Mouse (Mus musculus) lung, adult 2 months (tissue): ENCODE measurements around the gene Ankrd44. TPM values are rescaled to one million over a fixed set of nuclear protein-coding genes. Genes with fewer than 3 reads are reported as not detected.

Experiments used
- DNase-seq: peaks from one replicate; pipeline ENCODE4 v3.0.0; 2022
- H3K4me1 ChIP-seq: fragments of 200-500 bp; 2 replicates; pipeline ENCODE4 v1.6.1; 2011; ENCODE audit warnings: low read length; ENCODE audit not compliant: control insufficient read depth, insufficient read depth
- H3K4me3 ChIP-seq: fragments of 200-500 bp; replicated peaks from 2 replicates; pipeline ENCODE3; 2011; ENCODE audit warnings: low read depth, mild to moderate bottlenecking, control low read depth, low read length; ENCODE audit errors: extremely low read depth
- CTCF ChIP-seq: fragments of 200-500 bp; IDR thresholded peaks from 2 replicates; pipeline ENCODE4 v1.5.1; 2011; ENCODE audit warnings: mild to moderate bottlenecking, low read length, control low read depth; ENCODE audit not compliant: insufficient read depth
- POLR2A ChIP-seq: fragments of 200-500 bp; IDR thresholded peaks from 2 replicates; pipeline ENCODE4 v1.6.1; 2011; ENCODE audit warnings: low read depth, mild to moderate bottlenecking, control low read depth, low read length, borderline replicate concordance; ENCODE audit errors: extremely low read depth
- WGBS: fragments of 180-500 bp; shearing (Covaris S2); methylation state at CpG from one replicate; pipeline ENCODE4 v1.1.7; 2018; 5-methylcytosine and 5-hydroxymethylcytosine counted together
- polyA plus RNA-seq: library from polyadenylated mRNA; depleted of rRNA; stranded (reverse); fragments of >200 nt; gene quantifications from 2 replicates; pipeline ENCODE4 v1.2.3, GENCODE M21; 2012

The Ankrd44 gene
- polyA plus RNA-seq, 1 experiment = 67.3 TPM

GRCm38 (mm10) chr1:54911256-54911610 lies 15.0 kb downstream of the Ankrd44 start:
- H3K4me3 ChIP-seq = no peak overlapping the region
- H3K4me1 ChIP-seq = peaks cover 29% of the 10 kb centered on the region
- TF ChIP-seq POLR2A (no peak), CTCF (no peak)
- no peak for DNase-seq
- 65% methylated on average over 1 of the region's 1 CpGs for WGBS

DNA sequence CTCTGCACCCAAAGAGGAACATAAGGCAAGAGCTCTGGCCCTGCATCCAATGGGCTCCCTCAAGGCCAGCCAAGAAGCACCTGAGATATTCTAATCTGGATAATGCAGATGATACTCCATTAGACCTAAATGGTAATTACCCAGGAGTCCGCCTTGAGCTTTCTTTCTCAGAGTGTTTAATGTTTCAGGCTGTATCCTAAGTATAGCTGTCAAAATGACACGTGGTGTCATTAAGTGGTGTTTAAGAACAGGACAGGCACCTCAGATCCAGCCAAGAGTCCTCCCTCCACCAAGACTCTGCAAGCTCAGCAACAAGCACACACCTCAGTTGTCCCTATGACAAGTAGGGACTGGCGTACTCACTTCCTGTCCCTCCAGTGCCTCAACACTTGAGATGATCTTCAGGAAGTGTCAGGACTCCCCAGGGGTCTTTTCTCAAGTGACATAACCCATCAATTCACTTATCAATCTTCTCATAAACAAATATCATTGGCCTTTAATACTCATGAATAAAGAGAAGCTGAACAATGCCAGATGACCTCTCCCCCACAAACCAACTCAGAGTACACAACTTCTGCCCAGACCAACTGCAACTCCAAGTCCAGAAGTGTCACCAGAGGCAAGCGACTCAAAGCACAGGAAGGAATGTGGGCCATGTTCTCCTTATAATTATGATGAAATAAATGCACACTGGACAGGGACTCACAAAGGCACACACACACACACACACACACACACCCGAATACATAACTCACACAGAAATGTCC lies 15.5 kb downstream of the Ankrd44 start:
- WGBS = 46% methylated on average over 5 of the region's 5 CpGs
- Histone ChIP-seq H3K4me1 (peaks cover 35% of the 10 kb centered on the region), H3K4me3 (no peak overlapping the region)
- no peak for TF ChIP-seq POLR2A
- TF ChIP-seq CTCF = no peak
- DNase-seq = no peak

DNA sequence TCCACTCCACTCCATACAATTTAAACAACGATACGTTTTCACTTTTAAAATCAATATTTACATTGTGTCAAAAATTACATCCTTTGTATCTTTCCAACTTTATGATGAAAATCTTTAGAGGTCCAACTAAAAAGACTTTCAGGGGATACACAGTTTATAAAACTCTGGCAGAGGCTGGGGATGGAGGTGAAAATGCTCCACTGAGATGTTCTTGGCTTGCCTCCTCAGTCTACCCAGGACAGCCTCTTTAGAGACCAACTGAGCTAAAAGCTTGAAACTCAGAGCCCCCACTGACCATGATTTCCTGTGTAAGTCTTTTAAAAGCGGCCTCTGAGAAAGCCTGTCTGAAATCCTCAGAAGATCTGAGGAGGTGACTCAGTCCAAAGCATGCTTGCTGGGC lies 17.4 kb downstream of the Ankrd44 start:
- Histone ChIP-seq H3K4me3 (no peak overlapping the region), H3K4me1 (peaks cover 39% of the 10 kb centered on the region)
- 23% methylated on average over 3 of the region's 3 CpGs for WGBS
- no peak for DNase-seq
- TF ChIP-seq POLR2A (no peak), CTCF (no peak)

DNA sequence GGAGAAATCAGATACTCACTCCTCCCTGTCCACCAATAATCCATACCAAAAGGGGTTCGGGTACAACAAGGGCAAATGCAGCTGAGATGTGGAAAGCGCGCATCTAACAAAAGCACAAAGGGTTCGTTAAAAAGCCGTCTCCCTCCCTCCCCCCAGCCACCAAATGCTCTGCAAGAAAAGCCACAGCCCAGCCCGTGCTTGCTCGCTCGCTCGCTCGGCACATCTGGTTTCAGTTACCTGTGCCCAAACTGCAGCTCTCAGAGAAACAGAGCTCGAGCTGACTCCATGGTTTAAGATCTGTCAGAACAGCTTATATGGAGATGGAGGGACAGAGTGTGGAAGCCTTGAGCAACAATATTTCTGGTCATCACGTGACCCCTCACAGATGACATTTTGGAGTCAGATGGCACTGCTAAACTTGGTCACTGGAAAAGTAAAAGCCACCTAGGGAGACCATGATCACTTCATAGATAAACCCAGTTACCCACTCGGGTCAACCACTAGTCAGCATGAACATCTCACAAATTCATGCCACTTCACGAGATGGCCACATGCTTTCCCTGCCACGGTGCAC lies 19.0 kb downstream of the Ankrd44 start:
- Histone ChIP-seq H3K4me3 (no peak overlapping the region), H3K4me1 (peaks cover 29% of the 10 kb centered on the region)
- TF ChIP-seq POLR2A (no peak), CTCF (no peak)
- WGBS = 71% methylated on average over 15 of the region's 15 CpGs
- no peak for DNase-seq

DNA sequence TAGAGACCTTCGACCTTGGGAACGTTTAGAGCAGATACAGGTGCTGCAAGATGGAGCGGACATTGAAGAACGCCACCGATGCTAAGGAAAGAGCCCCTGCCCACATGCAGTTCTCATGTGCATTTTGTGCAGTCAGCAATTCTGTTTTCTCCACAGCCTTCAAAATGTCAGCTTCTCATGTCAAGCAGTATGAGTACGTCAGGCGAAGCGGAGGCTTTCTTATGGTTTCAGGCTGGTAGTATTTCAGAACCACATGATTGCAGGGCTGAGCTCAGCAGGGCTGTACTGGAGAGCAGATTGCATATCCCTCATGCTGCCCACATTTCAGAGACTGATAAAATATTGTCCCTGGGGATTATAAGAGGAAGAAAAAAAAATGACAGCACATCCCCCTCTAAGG lies 19.9 kb downstream of the Ankrd44 start:
- DNase-seq = no peak
- TF ChIP-seq POLR2A (no peak), CTCF (no peak)
- 85% methylated on average over 8 of the region's 8 CpGs for WGBS
- Histone ChIP-seq H3K4me1 (peaks cover 28% of the 10 kb centered on the region), H3K4me3 (no peak overlapping the region)

DNA sequence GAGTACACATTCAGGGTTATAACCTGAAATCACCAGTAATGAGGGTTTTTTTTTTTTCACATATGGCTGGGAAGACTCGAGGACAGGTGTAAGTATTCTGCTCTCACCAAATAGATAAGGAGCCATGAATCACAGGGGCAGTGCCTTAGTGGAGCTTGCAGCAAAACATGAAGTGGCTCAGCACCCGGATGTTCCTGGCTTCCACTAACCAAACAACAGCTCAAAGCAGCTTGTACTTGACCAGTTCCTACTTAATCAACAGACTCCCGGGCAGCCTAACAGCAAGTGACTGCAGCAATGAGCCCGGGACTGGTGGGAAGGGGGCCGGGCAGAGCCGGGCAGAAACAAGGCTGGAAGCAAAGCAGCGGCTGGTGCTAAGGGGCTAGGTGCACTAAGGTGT lies 20.6 kb downstream of the Ankrd44 start:
- 39% methylated on average over 7 of the region's 7 CpGs for WGBS
- Histone ChIP-seq H3K4me1 (peaks cover 24% of the 10 kb centered on the region), H3K4me3 (no peak overlapping the region)
- TF ChIP-seq POLR2A = no peak
- no peak for TF ChIP-seq CTCF
- DNase-seq = peak; percentile 31

DNA sequence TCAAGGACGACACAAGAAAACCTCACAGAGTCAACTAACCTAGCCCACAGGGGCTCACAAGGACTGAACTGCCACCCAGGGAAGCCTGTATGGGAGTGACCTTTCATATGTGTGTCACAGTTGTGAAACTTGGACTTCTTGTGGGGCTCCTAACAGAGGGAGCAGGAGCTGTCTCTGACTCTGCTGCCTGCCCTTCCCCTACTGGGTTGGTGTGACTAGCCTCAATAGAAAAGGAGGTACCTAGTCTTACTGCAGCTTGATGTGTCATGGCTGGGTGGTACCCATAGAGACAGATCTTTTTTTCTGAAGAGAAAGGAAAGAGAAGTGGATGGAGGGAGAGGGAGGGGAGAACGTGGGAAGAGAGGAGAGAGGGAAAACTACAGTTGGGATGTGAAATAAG lies 22.0 kb downstream of the Ankrd44 start:
- Histone ChIP-seq H3K4me3 (no peak overlapping the region), H3K4me1 (peaks cover 23% of the 10 kb centered on the region)
- no peak for DNase-seq
- 72% methylated on average over 2 of the region's 2 CpGs for WGBS
- TF ChIP-seq POLR2A (no peak), CTCF (no peak)

- WGBS = 89% methylated on average over 12 of the region's 12 CpGs
- TF ChIP-seq CTCF = no peak
- no peak for TF ChIP-seq POLR2A
- Histone ChIP-seq H3K4me1 (peaks cover 31% of the 10 kb centered on the region), H3K4me3 (no peak overlapping the region)
- DNase-seq = no peak
Observed at GRCm38 (mm10) chr1:54902689-54903246, 23.4 kb downstream of the Ankrd44 start.

- TF ChIP-seq CTCF (no peak), POLR2A (no peak)
- H3K4me3 ChIP-seq = no peak overlapping the region
- H3K4me1 ChIP-seq = peaks cover 37% of the 10 kb centered on the region
- WGBS = 79% methylated on average over 1 of the region's 1 CpGs
- no peak for DNase-seq
Observed at GRCm38 (mm10) chr1:54901084-54901483, 25.1 kb downstream of the Ankrd44 start.

DNA sequence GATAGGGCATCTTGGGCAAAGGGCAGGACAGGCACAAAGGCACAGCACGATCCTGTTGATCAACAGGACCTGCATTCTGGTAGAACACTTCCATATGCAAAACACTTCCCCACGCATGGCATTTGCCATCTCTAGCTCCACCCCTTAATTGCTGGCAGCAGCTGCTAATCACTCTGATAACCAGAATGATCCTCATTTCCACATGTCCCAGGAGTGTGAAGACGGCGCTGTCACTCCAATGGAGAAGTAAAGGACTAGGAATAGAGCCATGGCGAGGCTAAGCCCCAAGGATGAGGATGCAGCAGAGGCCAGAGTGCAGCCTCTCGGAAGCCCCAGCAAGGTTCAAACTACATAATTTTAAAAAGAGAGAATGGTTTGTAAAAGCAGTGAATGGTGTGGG lies 26.9 kb downstream of the Ankrd44 start:
- 67% methylated on average over 6 of the region's 6 CpGs for WGBS
- Histone ChIP-seq H3K4me3 (no peak overlapping the region), H3K4me1 (peaks cover 28% of the 10 kb centered on the region)
- DNase-seq = no peak
- TF ChIP-seq CTCF = no peak
- TF ChIP-seq POLR2A = no peak
